Mouse (Mus musculus): Measurements from ENCODE around the gene Gm21244.
"Not testable (repeated sequence)": the region's sequence is repeated elsewhere in the genome, so short reads cannot be mapped to it uniquely, and the experiment has no call there.

The Gm21244 gene

DNA sequence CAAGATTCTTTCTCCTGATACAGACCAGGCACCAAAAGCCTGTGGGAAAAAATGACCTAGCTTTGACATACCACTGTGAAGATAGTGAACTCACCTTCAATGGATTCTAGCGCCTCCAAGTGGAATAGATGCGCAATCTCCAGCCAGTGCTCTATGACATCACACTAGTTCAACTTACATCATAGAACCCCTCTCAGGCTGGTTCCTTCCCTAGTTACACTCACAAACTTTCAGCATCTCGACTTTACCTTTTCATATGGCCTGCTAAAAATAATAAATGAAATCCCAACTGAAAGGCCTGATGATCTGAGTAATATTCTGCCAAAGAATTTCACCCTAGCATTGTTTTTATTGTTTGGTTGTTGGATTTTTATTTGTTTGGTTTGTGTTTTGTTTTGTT lies at the start of gene Gm21244:
TSS of gene Gm21244 (minus strand) at position 101 of the 400 bp plus-strand sequence.
- in situ Hi-C loops (cut with MboI; ENCODE audit: low sequenced_read_pairs), result not testable (repeated sequence)
